Mouse (Mus musculus) liver, embryonic 15.5 days (tissue): Measurements from ENCODE around the gene Vezf1. TPM values are rescaled to one million over a fixed set of nuclear protein-coding genes. Genes with fewer than 3 reads are reported as not detected.

Experiments used
- ATAC-seq: fragments of 200-750 bp; cut with Nextera tagmentation; 2 replicates; pipeline ENCODE4 v1.8.0; 2017; ENCODE audit warnings: moderate number of reproducible peaks, mild to moderate bottlenecking, moderate library complexity; ENCODE audit not compliant: insufficient read depth
- H3K27ac ChIP-seq: fragments of 300-500 bp; sonication (generic); replicated peaks from 2 replicates; pipeline ENCODE4 v1.5.1; 2015; ENCODE audit warnings: mild to moderate bottlenecking, inconsistent platforms
- H3K27me3 ChIP-seq: fragments of 300-500 bp; sonication (generic); 2 replicates; pipeline ENCODE4 v1.6.1; 2015; ENCODE audit warnings: mild to moderate bottlenecking, inconsistent platforms
- H3K36me3 ChIP-seq: fragments of 300-500 bp; sonication (generic); replicated peaks from 2 replicates; pipeline ENCODE4 v1.6.1; 2015; ENCODE audit warnings: moderate library complexity, mild to moderate bottlenecking, inconsistent platforms
- H3K4me1 ChIP-seq: fragments of 300-500 bp; sonication (generic); replicated peaks from 2 replicates; pipeline ENCODE4 v1.6.1; 2015; ENCODE audit warnings: inconsistent platforms
- H3K4me2 ChIP-seq: fragments of 300-500 bp; sonication (generic); 2 replicates; pipeline ENCODE4 v1.6.1; 2015; ENCODE audit warnings: moderate library complexity, mild to moderate bottlenecking, inconsistent platforms
- H3K4me3 ChIP-seq: fragments of 300-500 bp; sonication (generic); replicated peaks from 2 replicates; pipeline ENCODE4 v1.5.1; 2015; ENCODE audit warnings: mild to moderate bottlenecking, inconsistent platforms
- H3K9ac ChIP-seq: fragments of 300-500 bp; sonication (generic); 2 replicates; pipeline ENCODE4 v1.6.1; 2015; ENCODE audit warnings: moderate library complexity, mild to moderate bottlenecking, inconsistent platforms
- H3K9me3 ChIP-seq: fragments of 300-500 bp; sonication (generic); replicated peaks from 2 replicates; pipeline ENCODE4 v1.6.1; 2016; ENCODE audit warnings: inconsistent platforms
- WGBS: fragments of 180-500 bp; shearing (Covaris S2); methylation state at CpG from one replicate; pipeline ENCODE4 v1.1.7; 2015; ENCODE audit warnings: mixed read lengths; ENCODE audit not compliant: insufficient replicate concordance; 5-methylcytosine and 5-hydroxymethylcytosine counted together
- polyA plus RNA-seq: library from polyadenylated mRNA; unstranded; fragments of >200 nt; fragmentation: Nextera tagmentation; extraction: Ambion mirVana; gene quantifications from 2 replicates; pipeline ENCODE4 v1.2.1, GENCODE M21; 2015

Vezf1 gene
- polyA plus RNA-seq, result 8.3 and 8.6 TPM in 2 replicates

DNA sequence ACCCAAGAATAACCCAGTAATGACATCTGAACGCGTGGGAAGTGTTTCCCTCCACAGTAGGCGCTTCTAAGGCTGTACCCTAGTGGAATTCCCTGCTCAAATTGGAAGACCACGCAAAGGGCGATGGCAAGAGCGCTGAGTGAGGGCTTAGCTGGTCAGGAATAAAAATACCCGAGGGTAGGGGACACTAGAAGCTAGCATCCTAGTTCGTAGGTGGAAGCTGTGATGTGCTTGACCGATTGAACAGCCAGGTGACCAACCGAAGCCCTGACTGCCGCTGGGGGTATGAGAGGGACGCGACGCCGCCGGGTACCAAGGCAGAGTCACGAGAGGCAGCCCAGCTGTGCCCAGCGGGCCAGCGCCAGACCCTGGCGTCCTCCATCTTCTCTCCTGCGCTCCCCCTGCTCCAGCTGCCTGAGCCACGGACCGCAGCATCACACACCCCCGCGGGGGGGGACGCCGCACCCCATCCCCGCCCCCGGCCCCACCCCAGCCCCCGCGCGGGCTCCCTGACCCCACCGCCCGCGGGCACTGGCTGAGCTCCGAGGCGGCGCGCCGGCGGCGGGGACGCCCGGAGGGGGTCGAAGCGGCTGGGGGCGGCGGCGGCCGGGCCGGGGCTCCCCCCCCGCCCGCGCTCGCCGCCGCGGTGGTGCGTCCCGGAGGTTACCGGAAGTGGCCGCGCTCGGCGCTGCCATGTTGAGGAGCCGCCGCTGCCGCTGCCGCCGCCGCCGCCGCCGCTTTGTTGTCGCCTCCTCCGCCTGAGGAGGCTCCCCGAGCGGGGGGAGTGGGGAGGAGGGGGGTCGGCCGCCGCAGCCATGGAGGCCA, at the start of gene Vezf1:
Gene Vezf1, plus strand, starts transcription at position 694 of the 825 bp plus-strand sequence.
- peak within 1 kb of the TSS; percentile 96 for H3K4me3 ChIP-seq
- under 1% methylated on average over 51 of the region's 81 CpGs for WGBS
- no peaks in the 10 kb centered on the region for H3K27me3 ChIP-seq
- no peaks in the 10 kb centered on the region for H3K9me3 ChIP-seq
- peak; percentile 85 for ATAC-seq
- H3K4me1 ChIP-seq, result peaks cover 38% of the 10 kb centered on the region
- peak within 1 kb of the TSS; percentile 97 for H3K4me2 ChIP-seq
- H3K9ac ChIP-seq, result peak within 1 kb of the TSS; percentile 91
- no peaks in the 10 kb centered on the region for H3K36me3 ChIP-seq
- H3K27ac ChIP-seq, result peak within 1 kb of the TSS; percentile 94

DNA sequence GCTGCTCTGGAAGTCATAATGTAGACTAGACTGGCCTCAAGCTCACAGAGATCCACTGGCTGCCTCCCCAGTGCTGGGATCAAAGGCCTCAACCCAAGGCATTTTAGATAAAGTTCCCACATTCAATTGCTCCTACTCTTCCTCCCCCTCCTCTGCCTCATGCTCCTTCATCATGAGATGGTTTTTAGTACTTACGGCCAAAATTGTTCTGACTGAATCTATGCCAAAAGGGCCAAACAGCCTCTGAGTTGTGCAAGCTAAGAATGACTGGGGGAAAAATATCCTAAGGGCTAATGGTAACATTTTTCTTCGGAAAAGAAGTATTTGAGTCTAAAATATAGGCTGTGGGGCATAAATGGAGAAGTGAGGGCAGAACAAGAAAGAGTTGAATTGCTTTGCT, 44.1 kb upstream of the Vezf1 start:
- Histone ChIP-seq H3K27ac (no peak overlapping the region), H3K9me3 (no peaks in the 10 kb centered on the region), H3K4me2 (no peak overlapping the region), H3K36me3 (no peaks in the 10 kb centered on the region), H3K4me3 (no peak overlapping the region), H3K4me1 (no peaks in the 10 kb centered on the region), H3K27me3 (no peaks in the 10 kb centered on the region), H3K9ac (no peak overlapping the region)
- 62% methylated on average over 2 of the region's 2 CpGs for WGBS
- ATAC-seq, result no peak

DNA sequence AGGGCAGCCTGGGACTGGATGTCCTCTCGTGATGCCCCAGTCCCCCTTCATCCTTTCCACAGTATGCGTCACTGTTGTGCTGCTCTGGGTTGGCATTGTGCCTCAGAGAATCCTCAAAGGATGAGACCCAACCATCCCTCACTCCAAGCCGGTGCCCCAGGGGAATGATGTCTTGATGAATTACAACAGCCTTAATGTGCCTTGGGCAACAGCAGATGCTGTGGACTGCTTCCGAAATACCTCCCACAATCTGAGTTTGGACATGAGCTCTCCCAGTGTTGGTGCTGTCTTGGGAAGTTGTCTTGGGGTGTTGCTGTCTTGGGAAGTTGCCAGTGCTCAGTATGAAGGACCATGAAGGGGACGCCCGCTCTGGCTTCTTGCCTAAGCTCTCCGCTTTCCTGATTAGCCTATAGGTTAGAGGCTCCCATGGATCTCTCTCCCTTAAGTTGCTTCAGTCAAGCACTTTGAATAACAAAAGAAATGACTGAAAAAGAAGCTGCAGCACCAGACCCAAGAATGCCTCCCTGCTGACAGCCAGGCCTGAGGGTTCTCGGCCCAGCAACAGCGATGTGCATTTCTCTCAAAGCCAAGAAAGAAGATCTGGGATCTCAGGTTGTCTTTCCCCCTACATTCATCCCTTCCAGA, 40.6 kb upstream of the Vezf1 start:
- no peaks in the 10 kb centered on the region for H3K27me3 ChIP-seq
- no peaks in the 10 kb centered on the region for H3K4me1 ChIP-seq
- no peaks in the 10 kb centered on the region for H3K36me3 ChIP-seq
- no peak overlapping the region for H3K4me2 ChIP-seq
- no peaks in the 10 kb centered on the region for H3K9me3 ChIP-seq
- 70% methylated on average over 9 of the region's 9 CpGs for WGBS
- no peak overlapping the region for H3K9ac ChIP-seq
- H3K27ac ChIP-seq, result no peak overlapping the region
- ATAC-seq, result no peak
- no peak overlapping the region for H3K4me3 ChIP-seq

DNA sequence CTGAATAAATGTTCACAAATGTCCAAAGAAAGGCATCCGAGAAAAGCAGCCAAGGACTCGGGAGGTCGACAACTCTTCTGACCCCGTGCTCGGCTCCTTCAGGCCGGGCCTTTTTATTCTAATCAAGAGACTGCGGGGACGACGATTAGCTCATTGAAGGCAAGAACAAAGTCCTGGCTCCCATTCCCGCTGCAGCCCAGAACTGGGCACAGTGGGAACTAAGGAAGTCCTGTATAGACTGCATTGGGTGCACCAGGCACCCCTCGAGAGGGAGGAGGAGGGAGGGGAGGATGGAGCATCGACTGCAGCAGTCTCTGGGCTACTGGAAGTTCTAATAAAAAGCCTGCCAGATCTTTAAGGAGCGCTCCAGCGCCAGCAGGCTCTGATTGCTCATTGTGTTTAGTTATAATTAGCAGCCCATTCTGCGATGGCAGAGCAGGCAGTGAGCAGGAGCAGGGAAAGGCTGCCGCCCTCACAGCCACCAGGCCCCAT, 39.8 kb upstream of the Vezf1 start:
- WGBS, result 46% methylated on average over 16 of the region's 16 CpGs
- H3K9me3 ChIP-seq, result no peaks in the 10 kb centered on the region
- H3K9ac ChIP-seq, result no peak overlapping the region
- no peaks in the 10 kb centered on the region for H3K4me1 ChIP-seq
- H3K4me2 ChIP-seq, result no peak overlapping the region
- no peaks in the 10 kb centered on the region for H3K36me3 ChIP-seq
- no peak overlapping the region for H3K27ac ChIP-seq
- H3K27me3 ChIP-seq, result no peaks in the 10 kb centered on the region
- no peak for ATAC-seq
- no peak overlapping the region for H3K4me3 ChIP-seq

DNA sequence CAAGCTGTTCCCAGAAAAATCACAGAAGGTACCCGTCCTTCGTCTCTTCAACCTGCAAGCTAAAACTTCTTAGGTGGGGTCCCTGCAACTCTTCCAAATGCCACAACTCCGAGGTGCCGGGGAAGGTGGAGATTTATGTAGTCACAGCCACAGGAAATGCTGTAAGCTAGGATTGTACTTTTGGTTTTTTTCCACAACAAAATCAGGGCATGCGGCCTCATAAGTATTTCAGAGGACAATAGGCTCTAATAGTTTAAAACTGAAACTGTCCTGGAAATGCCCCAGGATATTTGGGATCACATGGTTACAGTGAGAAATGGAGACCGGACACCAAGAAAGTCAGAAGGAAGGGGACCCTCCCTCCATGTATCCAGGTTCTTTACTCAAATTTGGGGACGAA, 37.9 kb upstream of the Vezf1 start:
- Histone ChIP-seq H3K36me3 (no peaks in the 10 kb centered on the region), H3K4me3 (no peak overlapping the region), H3K4me1 (no peaks in the 10 kb centered on the region), H3K27me3 (no peaks in the 10 kb centered on the region), H3K4me2 (no peak overlapping the region), H3K9me3 (no peaks in the 10 kb centered on the region), H3K9ac (no peak overlapping the region), H3K27ac (no peak overlapping the region)
- WGBS, result 57% methylated on average over 7 of the region's 7 CpGs
- ATAC-seq, result no peak

DNA sequence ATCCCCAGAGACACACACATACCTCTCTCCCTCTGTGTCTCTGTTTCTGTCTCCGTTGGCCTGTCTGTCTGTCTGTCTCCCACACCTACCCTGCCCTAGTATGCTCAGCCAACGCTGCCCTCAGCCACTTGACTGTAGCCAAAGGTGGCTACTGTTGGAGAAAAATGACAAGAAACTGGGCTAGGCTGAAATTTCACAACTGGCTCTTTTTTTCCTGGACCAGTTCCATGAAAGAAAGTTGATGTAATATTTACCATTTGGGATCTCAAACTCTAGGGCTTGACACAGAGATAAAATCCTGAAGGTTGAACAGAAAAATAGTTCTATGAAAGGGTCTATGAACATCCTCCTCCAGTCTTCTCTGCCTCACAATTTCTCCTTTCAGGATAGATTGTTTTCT, 37.2 kb upstream of the Vezf1 start:
- no peak overlapping the region for H3K4me3 ChIP-seq
- H3K9me3 ChIP-seq, result no peaks in the 10 kb centered on the region
- no peaks in the 10 kb centered on the region for H3K27me3 ChIP-seq
- H3K4me2 ChIP-seq, result no peak overlapping the region
- no peaks in the 10 kb centered on the region for H3K36me3 ChIP-seq
- ATAC-seq, result no peak
- H3K9ac ChIP-seq, result no peak overlapping the region
- no peaks in the 10 kb centered on the region for H3K4me1 ChIP-seq
- no peak overlapping the region for H3K27ac ChIP-seq
- WGBS, result 64% methylated on average over 2 of the region's 2 CpGs

DNA sequence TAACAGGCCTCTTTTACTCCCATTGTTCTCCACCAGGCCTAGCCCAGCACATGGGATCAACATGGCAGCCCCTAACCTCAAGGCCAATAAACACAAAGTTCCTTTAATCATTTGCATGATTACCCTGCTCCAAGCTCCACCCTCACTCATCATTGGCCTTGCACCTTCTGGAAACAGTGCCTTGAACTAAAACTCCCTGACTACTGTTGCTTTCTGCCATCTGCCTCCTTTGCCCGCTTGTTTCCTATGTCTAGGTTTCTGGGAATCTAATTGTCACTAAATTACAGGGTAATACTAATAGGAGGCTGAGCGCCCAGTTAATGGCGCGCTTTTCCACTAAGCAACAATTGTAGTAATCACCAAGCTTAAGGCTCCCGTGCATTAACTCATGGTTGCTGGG, 36.3 kb upstream of the Vezf1 start:
- Histone ChIP-seq H3K9ac (no peak overlapping the region), H3K4me1 (no peaks in the 10 kb centered on the region), H3K9me3 (no peaks in the 10 kb centered on the region), H3K36me3 (no peaks in the 10 kb centered on the region), H3K27ac (no peak overlapping the region), H3K4me2 (no peak overlapping the region), H3K4me3 (no peak overlapping the region), H3K27me3 (no peaks in the 10 kb centered on the region)
- 82% methylated on average over 5 of the region's 5 CpGs for WGBS
- no peak for ATAC-seq

DNA sequence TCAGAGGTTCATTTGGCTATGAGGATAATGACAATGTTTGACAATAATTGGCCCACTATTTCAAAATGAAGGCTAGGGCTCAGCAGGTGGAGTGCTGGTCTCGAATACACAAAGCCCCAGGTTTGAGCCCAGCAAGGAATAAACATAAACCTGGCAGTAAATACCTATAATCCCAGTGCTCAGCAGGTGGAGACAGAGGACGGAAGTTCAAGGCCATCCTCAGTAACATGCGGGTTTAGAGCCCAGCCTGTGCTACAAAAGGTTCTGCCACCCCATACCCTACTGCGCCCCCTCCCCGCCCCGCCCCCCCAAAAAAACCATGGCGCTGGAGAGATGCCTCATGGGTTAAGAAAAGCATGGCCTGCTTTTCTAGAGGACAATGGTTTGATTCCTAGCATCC, 32.1 kb upstream of the Vezf1 start:
- no peaks in the 10 kb centered on the region for H3K27me3 ChIP-seq
- no peak overlapping the region for H3K4me3 ChIP-seq
- no peak overlapping the region for H3K27ac ChIP-seq
- H3K36me3 ChIP-seq, result no peaks in the 10 kb centered on the region
- ATAC-seq, result no peak
- H3K4me1 ChIP-seq, result no peaks in the 10 kb centered on the region
- H3K9ac ChIP-seq, result no peak overlapping the region
- no peaks in the 10 kb centered on the region for H3K9me3 ChIP-seq
- 54% methylated on average over 7 of the region's 7 CpGs for WGBS
- no peak overlapping the region for H3K4me2 ChIP-seq

DNA sequence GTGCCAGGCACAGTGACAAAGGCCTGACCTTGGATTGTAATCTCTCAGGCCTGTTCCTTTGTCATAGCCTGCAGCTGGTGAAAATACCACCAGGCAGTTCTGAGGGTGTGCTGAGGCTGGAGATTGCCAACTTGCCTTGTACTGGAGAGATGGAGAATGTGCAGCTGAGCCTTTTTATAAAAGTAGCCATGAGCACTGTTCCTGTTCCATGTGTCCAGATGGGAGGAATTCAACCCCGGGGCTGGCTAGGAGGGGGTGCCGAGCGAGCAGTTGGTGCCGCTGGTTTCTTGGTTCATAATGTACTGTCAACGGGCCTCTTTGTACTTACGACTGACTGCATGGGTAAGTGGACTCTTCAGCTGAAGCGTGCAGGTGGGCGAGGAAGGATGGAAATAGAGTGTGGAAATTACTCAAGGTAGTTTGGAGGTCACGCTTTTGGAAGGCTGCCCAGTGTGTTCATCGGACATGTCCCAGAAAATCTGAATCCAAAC, 31.3 kb upstream of the Vezf1 start:
- Histone ChIP-seq H3K27ac (no peak overlapping the region), H3K9me3 (no peaks in the 10 kb centered on the region), H3K4me2 (no peak overlapping the region), H3K9ac (no peak overlapping the region), H3K4me3 (no peak overlapping the region), H3K36me3 (no peaks in the 10 kb centered on the region), H3K4me1 (no peaks in the 10 kb centered on the region), H3K27me3 (no peaks in the 10 kb centered on the region)
- 82% methylated on average over 10 of the region's 10 CpGs for WGBS
- ATAC-seq, result no peak

DNA sequence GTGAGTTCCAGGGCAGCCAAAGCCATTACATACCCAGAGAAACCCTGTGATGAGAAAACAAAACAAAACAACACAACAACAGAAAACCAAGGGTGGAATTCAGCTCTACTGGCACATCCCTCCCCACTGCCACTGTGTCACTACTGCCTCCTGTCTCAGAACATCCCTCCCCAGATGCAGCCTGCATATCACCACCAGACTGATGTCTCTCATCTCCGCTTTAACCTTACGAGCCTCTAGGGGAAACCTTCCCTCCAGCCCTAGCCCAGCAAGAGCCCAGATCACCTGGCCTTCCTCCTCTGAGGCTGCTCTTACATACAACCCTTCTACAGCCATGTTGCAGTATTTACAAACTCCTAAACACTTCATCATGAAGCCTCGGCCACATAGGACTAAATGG, 30.7 kb upstream of the Vezf1 start:
- ATAC-seq, result no peak
- Histone ChIP-seq H3K4me2 (no peak overlapping the region), H3K4me1 (no peaks in the 10 kb centered on the region), H3K4me3 (no peak overlapping the region), H3K27me3 (no peaks in the 10 kb centered on the region), H3K9ac (no peak overlapping the region), H3K27ac (no peak overlapping the region), H3K9me3 (no peaks in the 10 kb centered on the region), H3K36me3 (no peaks in the 10 kb centered on the region)
- 75% methylated on average over 3 of the region's 3 CpGs for WGBS

DNA sequence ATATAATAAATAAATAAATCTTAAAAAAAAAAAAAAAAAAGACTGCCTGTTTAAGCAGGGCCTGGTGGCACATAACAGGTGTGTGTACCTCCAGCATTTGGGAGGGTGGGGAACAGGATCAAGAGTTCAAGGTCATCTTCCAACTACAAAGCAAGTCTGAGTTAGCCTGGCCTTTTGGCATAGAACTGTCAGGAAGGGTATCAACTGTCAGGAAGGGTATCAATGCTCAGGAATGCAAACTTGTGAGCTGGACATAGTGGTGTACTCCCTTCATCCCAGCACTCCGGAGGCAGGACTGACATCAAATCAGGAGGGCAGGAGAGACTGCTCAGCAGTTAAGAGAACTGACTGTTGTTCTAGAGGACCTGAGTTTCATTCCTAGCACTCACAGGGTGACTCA, 29.0 kb upstream of the Vezf1 start:
- H3K9me3 ChIP-seq, result no peaks in the 10 kb centered on the region

More for the DNA sequence above, 29.0 kb upstream of the Vezf1 start:
- Histone ChIP-seq H3K4me1 (no peaks in the 10 kb centered on the region), H3K27me3 (no peaks in the 10 kb centered on the region), H3K36me3 (no peaks in the 10 kb centered on the region), H3K27ac (no peak overlapping the region), H3K4me2 (no peak overlapping the region), H3K4me3 (no peak overlapping the region), H3K9ac (no peak overlapping the region)
- no peak for ATAC-seq
- WGBS, result 86% methylated on average over 1 of the region's 1 CpGs
